Mouse (Mus musculus) stomach, embryonic 15.5 days (tissue): ENCODE data around the gene Gm20388. TPM values are rescaled to one million over a fixed set of nuclear protein-coding genes. Genes with fewer than 3 reads are reported as not detected.

Experiments
- ATAC-seq: fragments of 200-750 bp; cut with Nextera tagmentation; 2 replicates; pipeline ENCODE4 v1.8.0; 2017; ENCODE audit warnings: low read depth, moderate number of reproducible peaks, moderate TSS enrichment; ENCODE audit not compliant: insufficient read depth, low FRiP score
- H3K27ac ChIP-seq: fragments of 300-500 bp; sonication (generic); 2 replicates; pipeline ENCODE4 v1.5.1; 2015; ENCODE audit warnings: mild to moderate bottlenecking, inconsistent platforms
- H3K27me3 ChIP-seq: fragments of 300-500 bp; sonication (generic); replicated peaks from 2 replicates; pipeline ENCODE4 v1.6.1; 2015; ENCODE audit warnings: inconsistent platforms
- H3K36me3 ChIP-seq: fragments of 300-500 bp; sonication (generic); 2 replicates; pipeline ENCODE4 v1.6.1; 2015; ENCODE audit warnings: inconsistent platforms
- H3K4me1 ChIP-seq: fragments of 300-500 bp; sonication (generic); 2 replicates; pipeline ENCODE4 v1.6.1; 2015; ENCODE audit warnings: inconsistent platforms
- H3K4me2 ChIP-seq: fragments of 300-500 bp; sonication (generic); 2 replicates; pipeline ENCODE4 v1.6.1; 2015; ENCODE audit warnings: mild to moderate bottlenecking, inconsistent platforms
- H3K4me3 ChIP-seq: fragments of 300-500 bp; sonication (generic); replicated peaks from 2 replicates; pipeline ENCODE4 v1.5.1; 2015; ENCODE audit warnings: inconsistent platforms
- H3K9ac ChIP-seq: fragments of 300-500 bp; sonication (generic); 2 replicates; pipeline ENCODE4 v1.6.1; 2015; ENCODE audit warnings: inconsistent platforms
- H3K9me3 ChIP-seq: fragments of 300-500 bp; sonication (generic); 2 replicates; pipeline ENCODE4 v1.6.1; 2016; ENCODE audit warnings: inconsistent platforms
- WGBS: fragments of 180-500 bp; shearing (Covaris S2); methylation state at CpG from one replicate; pipeline ENCODE4 v1.1.7; 2015; 5-methylcytosine and 5-hydroxymethylcytosine counted together
- polyA plus RNA-seq: library from polyadenylated mRNA; unstranded; fragments of >200 nt; fragmentation: Nextera tagmentation; extraction: Ambion mirVana; gene quantifications from 2 replicates; pipeline ENCODE4 v1.2.1, GENCODE M21; 2015

Gm20388 gene
- polyA plus RNA-seq, 1 experiment from 2014 or later = not detected

DNA sequence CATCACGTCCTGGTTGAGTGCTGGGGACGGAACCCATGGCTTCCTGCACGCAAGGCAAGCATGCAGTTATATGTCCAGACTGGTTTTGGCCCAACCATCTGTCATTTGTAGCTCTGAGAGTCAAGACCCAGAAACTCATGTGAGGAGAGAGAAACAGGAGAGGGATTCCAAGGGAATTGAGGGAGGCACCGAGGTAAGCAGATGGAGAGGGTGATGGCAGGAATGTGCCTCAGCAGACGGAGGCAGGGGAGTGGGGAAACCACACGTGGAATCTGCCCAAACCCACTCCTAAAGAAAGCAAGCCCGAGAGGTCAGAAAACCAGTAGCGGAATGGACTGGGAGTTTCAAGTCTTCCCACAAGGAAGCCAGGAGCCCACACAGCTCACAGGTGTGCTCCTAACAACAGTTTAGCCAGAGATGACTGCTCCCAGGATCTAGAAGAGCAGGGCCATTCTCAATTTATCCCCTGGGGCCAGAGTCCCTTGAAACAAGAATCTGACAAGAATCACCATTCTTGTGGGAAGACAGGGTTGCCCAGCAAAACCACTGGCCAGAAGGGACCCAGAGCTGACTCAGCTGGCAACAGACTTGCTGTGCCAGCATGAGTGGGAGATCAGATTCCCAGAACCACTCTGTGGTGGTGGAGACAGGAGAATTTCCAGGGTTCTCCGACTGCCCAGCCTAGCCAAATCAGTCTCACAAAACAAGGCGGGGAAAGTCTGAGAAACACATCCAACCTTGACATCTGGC lies 1772.6 kb downstream of the Gm20388 start:
- Histone ChIP-seq H3K4me1 (no peaks in the 10 kb centered on the region), H3K9me3 (no peaks in the 10 kb centered on the region), H3K4me2 (no peak overlapping the region), H3K9ac (no peak overlapping the region), H3K27ac (no peak overlapping the region), H3K36me3 (no peaks in the 10 kb centered on the region), H3K4me3 (no peak overlapping the region), H3K27me3 (no peaks in the 10 kb centered on the region)
- WGBS = 64% methylated on average over 10 of the region's 10 CpGs
- ATAC-seq = no peak

DNA sequence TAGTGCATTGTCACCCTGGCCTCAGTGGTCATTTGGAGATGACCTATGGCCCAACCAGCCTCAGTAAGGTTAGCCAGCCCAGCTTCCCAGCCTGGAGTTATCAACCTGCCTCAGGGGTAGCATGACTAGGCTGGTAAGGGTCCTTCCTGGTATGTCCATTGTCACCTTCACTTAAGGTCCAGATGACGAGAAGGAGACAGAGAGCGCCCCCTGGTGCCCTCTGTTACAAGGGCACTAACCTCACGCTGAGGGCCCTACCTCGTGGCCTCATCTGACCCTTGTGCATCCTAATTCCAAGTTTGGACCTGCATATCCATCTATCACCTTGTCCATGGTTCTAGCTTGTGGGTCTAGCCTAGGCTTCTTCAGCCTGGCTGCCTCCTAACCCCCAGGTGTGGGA lies 1774.8 kb downstream of the Gm20388 start:
- Histone ChIP-seq H3K36me3 (no peaks in the 10 kb centered on the region), H3K9ac (no peak overlapping the region), H3K4me1 (no peaks in the 10 kb centered on the region), H3K4me3 (no peak overlapping the region), H3K27ac (no peak overlapping the region), H3K4me2 (no peak overlapping the region), H3K9me3 (no peaks in the 10 kb centered on the region), H3K27me3 (no peaks in the 10 kb centered on the region)
- 11% methylated on average over 4 of the region's 4 CpGs for WGBS
- ATAC-seq = no peak

DNA sequence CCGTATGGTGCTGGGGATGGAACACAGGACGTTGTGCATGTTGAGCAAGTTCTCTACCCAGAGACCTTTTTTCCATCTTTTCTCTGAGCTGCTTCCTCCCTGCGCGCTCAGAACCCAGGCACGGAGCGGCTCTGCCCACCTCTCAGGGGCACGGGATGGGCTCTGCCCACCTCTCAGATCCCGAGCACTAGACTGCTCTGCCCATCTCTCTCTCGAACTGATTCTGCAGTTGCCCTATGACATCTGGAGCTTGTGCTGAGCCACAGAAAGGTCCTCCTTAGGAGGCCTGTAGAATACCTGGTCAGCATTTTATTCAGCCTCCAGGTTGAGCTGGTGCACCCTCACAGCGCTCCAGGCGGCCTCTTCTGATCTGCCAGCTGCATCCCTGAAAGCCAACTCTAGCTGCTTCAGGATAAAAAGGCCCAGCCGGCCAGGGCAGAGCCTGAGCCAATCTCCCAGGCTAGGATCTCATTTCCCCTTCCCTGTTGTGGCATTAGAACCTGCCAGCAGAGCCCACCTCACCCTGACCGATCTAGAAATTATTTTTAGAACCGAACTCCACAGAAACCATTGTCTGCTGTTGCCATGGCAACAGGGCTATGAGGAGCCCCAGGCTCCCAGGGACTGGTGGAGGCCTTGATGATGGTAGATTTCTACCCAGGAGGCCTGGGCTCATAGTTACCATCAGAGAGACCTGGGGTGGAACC lies 1777.0 kb downstream of the Gm20388 start:
- Histone ChIP-seq H3K9me3 (no peaks in the 10 kb centered on the region), H3K9ac (no peak overlapping the region)

DNA sequence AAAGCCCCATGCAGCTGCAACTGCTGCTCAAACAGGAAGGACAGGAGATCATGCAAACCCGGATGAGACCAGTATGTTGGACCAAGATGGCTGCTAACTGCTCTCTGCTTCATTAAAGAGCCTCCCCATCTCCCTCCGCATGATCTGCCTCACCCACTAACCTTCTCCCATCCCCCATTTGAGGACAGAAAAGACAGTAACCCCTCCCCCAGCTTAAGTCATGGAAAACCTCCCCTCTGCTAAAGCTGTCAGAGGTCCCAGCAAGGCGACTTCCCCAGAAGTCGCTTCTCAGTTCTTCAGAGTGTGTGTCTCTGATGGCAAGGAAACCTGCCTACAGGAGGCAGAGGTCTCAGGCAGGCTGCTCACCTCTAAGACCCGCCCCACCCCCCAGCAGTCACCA lies 1777.9 kb downstream of the Gm20388 start:
- Histone ChIP-seq H3K9me3 (no peaks in the 10 kb centered on the region), H3K27ac (no peak overlapping the region), H3K36me3 (no peaks in the 10 kb centered on the region), H3K4me2 (no peak overlapping the region), H3K4me1 (no peaks in the 10 kb centered on the region), H3K4me3 (no peak overlapping the region), H3K9ac (no peak overlapping the region), H3K27me3 (no peaks in the 10 kb centered on the region)
- no peak for ATAC-seq
- WGBS = 51% methylated on average over 5 of the region's 5 CpGs

More for the DNA sequence above, 1777.0 kb downstream of the Gm20388 start:
- H3K36me3 ChIP-seq = no peaks in the 10 kb centered on the region
- no peak for ATAC-seq
- H3K27me3 ChIP-seq = no peaks in the 10 kb centered on the region
- no peaks in the 10 kb centered on the region for H3K4me1 ChIP-seq
- no peak overlapping the region for H3K27ac ChIP-seq
- WGBS = 51% methylated on average over 13 of the region's 14 CpGs
- no peak overlapping the region for H3K4me2 ChIP-seq
- H3K4me3 ChIP-seq = no peak overlapping the region

DNA sequence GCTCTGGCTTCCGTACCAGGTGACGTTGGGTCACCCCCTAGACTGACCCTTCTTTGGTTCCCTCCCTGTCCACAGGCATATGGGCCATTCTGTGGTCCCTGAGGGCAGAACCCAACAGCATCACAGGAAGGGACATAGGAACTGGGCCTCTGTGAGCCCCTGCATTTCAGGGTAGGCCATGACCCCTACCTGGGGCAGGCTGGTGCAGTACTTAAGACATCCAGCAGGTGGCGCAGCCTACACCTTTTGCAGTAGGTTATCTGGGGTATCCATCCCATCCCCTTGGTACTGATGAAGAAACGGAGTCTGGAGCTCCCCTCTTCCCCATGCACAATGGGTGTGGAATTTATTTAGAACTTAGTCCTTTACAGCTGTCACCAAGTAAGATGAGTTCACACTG lies 1783.8 kb downstream of the Gm20388 start:
- Histone ChIP-seq H3K9ac (no peak overlapping the region), H3K4me1 (peaks cover 7% of the 10 kb centered on the region), H3K4me2 (no peak overlapping the region), H3K4me3 (no peak overlapping the region), H3K36me3 (no peaks in the 10 kb centered on the region), H3K27ac (no peak overlapping the region), H3K9me3 (no peaks in the 10 kb centered on the region), H3K27me3 (no peaks in the 10 kb centered on the region)
- 48% methylated on average over 4 of the region's 4 CpGs for WGBS
- no peak for ATAC-seq

DNA sequence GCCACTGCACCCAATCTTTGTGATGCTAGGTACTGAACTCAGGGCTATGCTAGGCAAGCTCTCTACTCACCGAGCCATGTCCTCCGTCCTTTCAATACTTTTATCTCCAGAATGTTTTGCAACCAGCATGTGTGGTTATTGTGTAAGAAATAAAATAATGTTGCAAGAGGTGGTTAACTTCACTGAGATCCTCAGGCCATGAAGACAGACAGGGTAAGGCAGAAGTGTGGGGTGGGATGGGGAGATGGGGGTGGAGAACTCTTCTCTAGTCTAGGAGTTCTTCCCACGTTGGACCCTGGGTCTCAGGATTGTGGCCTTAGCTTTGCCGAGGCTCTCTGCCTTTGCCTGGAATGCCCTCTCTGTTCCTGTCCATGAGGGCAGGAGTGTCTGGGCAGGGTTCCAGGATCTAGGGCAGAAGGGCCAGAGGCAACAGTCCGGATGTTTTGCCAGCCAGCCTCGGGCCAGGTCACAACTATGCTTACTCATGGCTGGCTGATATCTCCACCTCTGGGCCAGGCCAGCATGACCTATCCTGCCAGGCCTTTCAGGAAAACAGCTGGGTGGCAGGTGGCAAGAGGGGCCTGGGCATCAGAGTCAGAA lies 1785.0 kb downstream of the Gm20388 start:
- Histone ChIP-seq H3K27ac (no peak overlapping the region), H3K4me1 (peaks cover 7% of the 10 kb centered on the region), H3K27me3 (no peaks in the 10 kb centered on the region), H3K4me2 (no peak overlapping the region), H3K9ac (no peak overlapping the region), H3K9me3 (no peaks in the 10 kb centered on the region), H3K4me3 (no peak overlapping the region), H3K36me3 (no peaks in the 10 kb centered on the region)
- WGBS = 78% methylated on average over 6 of the region's 6 CpGs
- ATAC-seq = no peak

DNA sequence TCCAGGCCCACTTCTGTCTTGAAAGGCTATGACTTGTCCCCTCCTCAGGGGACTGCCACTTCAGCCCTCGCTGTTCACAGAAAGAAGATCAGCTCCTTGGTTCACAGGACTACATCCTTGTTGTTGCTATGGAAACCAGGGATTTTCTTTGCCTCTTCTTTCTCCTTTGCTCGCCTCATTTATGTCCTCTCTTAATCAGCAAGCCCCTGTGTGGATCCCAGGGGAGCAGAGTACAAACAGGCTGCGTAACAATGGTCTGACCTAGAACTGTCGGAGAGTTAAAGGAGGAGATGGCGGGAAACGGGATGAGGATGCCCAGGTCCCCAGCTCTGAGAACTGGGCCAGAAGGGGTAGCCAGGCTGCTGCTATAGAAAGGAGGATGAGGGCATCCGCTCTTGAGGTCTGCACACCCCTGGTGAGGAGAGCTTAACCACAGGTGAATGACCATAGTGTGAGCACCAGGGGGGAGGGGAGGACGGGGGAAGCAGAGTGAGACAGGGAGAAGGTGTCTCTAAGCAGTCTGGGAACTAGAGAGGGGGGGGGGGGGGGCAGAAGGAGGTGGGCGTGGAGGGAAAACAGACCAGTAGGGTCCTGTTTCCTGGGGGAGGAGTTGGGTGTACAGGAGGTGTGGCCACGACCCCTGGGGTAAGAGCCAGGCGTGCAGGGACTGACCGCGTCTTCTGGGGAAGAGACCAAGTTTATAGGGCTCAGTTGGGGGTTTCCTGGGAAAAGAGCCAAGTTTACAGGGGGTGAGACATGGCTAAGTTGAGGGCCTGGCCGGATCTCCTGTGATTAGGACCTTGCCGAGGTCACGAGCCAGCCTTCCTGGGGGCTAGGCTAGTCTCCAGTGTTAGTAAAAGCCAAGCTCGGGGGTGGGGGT lies 1787.3 kb downstream of the Gm20388 start:
- Histone ChIP-seq H3K27ac (0 out of 2 replicates have a peak overlapping the region, but pooled peaks have one; percentile 31), H3K9ac (no peak overlapping the region)

DNA sequence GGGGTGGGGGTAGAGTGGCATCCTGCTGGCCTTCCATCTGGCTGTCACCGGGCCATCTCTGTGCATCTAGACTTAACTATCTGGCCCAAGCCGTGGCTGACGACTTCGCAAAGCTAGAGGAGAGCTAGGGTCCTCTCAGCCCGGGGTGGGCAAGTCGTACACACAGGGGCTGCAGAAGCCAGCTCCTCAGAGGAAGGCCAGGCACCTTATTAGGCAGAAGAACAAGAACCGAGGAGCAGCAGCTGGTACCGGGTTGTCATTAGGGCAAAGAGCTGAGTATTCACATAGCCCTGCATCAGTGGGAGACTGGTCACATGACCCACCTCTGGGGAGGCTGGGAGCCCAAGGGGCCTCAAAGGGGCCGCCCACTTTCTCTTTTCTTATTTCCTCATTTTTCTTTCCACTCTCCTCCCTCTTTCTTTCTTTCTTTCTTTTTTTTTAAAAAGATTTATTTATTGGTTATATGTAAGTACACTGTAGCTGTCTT lies 1788.0 kb downstream of the Gm20388 start:
- no peaks in the 10 kb centered on the region for H3K27me3 ChIP-seq
- H3K9ac ChIP-seq = no peak overlapping the region
- 10% methylated on average over 9 of the region's 9 CpGs for WGBS
- H3K36me3 ChIP-seq = no peaks in the 10 kb centered on the region
- H3K4me2 ChIP-seq = peak overlapping the region; percentile 46
- H3K27ac ChIP-seq = 0 out of 2 replicates have a peak overlapping the region, but pooled peaks have one; percentile 31
- no peaks in the 10 kb centered on the region for H3K9me3 ChIP-seq
- peak; percentile 24; the same call in 1 of the 2 replicates for ATAC-seq
- peak overlapping the region; percentile 14; the same call in 1 of the 2 replicates for H3K4me3 ChIP-seq
- H3K4me1 ChIP-seq = peaks cover 7% of the 10 kb centered on the region

More for the DNA sequence above, 1787.3 kb downstream of the Gm20388 start:
- ATAC-seq = peak; percentile 56; the same call in 1 of the 2 replicates
- Histone ChIP-seq H3K4me1 (peaks cover 7% of the 10 kb centered on the region), H3K4me3 (peak overlapping the region; percentile 14; the same call in 1 of the 2 replicates), H3K4me2 (peak overlapping the region; percentile 46), H3K9me3 (no peaks in the 10 kb centered on the region), H3K36me3 (no peaks in the 10 kb centered on the region), H3K27me3 (no peaks in the 10 kb centered on the region)
- WGBS = 7% methylated on average over 17 of the region's 17 CpGs

DNA sequence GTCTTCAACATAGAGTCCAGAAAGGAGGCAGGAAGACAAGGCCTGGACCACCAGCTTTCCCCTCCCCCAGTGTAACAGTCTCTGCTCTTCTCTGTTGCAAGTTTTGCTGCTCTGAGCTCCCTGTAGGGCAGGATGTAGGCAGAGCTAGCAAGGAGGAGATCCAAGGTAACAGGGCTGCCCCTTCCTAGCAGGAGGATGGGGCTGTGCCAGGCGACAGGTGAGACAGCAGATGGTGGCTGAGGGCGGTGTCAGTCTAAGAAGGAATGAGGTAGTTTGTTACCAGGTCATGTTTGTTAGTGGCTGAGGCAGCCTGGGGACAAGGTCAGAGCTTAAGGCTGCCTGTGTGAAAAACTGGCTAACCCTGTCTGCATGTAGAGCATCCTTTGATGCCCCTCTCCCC lies 1789.3 kb downstream of the Gm20388 start:
- Histone ChIP-seq H3K27ac (no peak overlapping the region), H3K9me3 (no peaks in the 10 kb centered on the region), H3K4me3 (no peak overlapping the region), H3K27me3 (no peaks in the 10 kb centered on the region), H3K36me3 (no peaks in the 10 kb centered on the region), H3K4me2 (no peak overlapping the region), H3K4me1 (peaks cover 7% of the 10 kb centered on the region), H3K9ac (no peak overlapping the region)
- 89% methylated on average over 2 of the region's 2 CpGs for WGBS
- ATAC-seq = no peak

DNA sequence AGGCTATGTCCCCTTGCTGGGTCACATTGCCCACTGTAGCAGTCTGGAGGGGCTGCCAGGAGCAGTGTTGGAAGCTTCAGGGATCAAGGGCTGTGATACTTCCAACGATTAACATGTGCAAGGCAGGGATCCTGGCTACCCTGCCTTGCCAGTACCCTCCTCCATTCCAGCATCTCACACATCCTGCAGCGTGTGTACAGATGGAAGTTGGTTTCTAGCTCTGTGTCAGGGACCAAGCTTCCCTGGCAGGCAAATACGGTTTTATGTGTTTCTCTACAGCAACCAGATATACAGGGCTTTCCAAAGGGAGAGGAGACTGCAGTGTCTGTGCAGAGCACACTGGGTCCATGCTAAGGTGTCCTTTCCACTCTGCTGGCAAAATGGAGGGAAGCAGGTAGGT lies 1794.5 kb downstream of the Gm20388 start:
- Histone ChIP-seq H3K27me3 (no peaks in the 10 kb centered on the region), H3K27ac (no peak overlapping the region), H3K9me3 (no peaks in the 10 kb centered on the region), H3K36me3 (no peaks in the 10 kb centered on the region), H3K9ac (no peak overlapping the region), H3K4me1 (no peaks in the 10 kb centered on the region), H3K4me3 (no peak overlapping the region), H3K4me2 (no peak overlapping the region)
- ATAC-seq = no peak
- WGBS = 60% methylated on average over 3 of the region's 3 CpGs

DNA sequence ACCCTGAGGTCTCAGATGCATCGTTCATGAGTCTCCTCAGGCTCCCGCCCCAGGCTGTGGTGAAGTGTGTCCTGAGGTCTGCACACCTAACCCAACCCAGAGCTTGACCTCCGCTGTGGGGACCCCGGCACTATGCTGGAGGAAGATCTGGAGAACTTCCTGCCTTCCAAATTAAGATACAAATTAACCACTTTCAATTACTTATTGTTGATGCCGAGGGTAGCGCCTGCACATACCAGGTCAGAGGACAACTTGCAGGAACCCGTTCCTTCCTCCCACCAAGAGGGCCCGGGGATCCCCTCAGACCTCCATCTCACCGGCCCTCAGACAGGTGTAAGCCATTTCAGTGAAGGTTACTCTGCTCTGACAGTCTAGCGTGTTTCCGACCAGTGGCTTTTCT lies 1796.3 kb downstream of the Gm20388 start:
- H3K27ac ChIP-seq = no peak overlapping the region
- no peaks in the 10 kb centered on the region for H3K4me1 ChIP-seq
- H3K4me3 ChIP-seq = no peak overlapping the region
- no peaks in the 10 kb centered on the region for H3K9me3 ChIP-seq
- H3K4me2 ChIP-seq = no peak overlapping the region
- 79% methylated on average over 11 of the region's 11 CpGs for WGBS
- no peak for ATAC-seq
- H3K36me3 ChIP-seq = no peaks in the 10 kb centered on the region
- no peak overlapping the region for H3K9ac ChIP-seq
- H3K27me3 ChIP-seq = no peaks in the 10 kb centered on the region
